Mouse (Mus musculus): ENCODE results near the gene Ofcc1. TPM values are rescaled to one million over a fixed set of nuclear protein-coding genes. Genes with fewer than 3 reads are reported as not detected.

Ofcc1 gene
- polyA plus RNA-seq (2012; rRNA removed) = not detected in 2 replicates

GRCm38 (mm10) chr13:40361288-40361687 is at the start of gene Ofcc1:
Gene Ofcc1 (minus strand): TSS chr13:40361450.
- no peak for TF ChIP-seq CTCF (IDR thresholded peaks at IDR 0.05; ENCODE audit: control insufficient read depth, insufficient read depth, insufficient replicate concordance, low read depth, low read length)
- TF ChIP-seq POLR2A (IDR thresholded peaks at IDR 0.05; ENCODE audit: control insufficient read depth, low read depth, low read length) = no peak
- H3K27ac ChIP-seq (ENCODE audit: control insufficient read depth, insufficient read depth, low read depth, low read length) = no peak within 1 kb of the TSS
- H3K4me3 ChIP-seq (ENCODE audit: control insufficient read depth, low read depth, low read length) = peak within 1 kb of the TSS; percentile 71
- peaks cover 10% of the 10 kb centered on the region; the same call in 1 of the 2 replicates for H3K4me1 ChIP-seq (ENCODE audit: control insufficient read depth, insufficient read depth, low read length)
- no peaks in the 10 kb centered on the region for H3K27me3 ChIP-seq (ENCODE audit: control insufficient read depth, insufficient read depth, low read length)
- no peaks in the 10 kb centered on the region for H3K36me3 ChIP-seq (ENCODE audit: control insufficient read depth, insufficient read depth, low read length)

- Histone ChIP-seq H3K4me1 (ENCODE audit: control insufficient read depth, insufficient read depth, low read length) (no peaks in the 10 kb centered on the region), H3K27me3 (ENCODE audit: control insufficient read depth, insufficient read depth, low read length) (no peaks in the 10 kb centered on the region), H3K36me3 (ENCODE audit: control insufficient read depth, insufficient read depth, low read length) (no peaks in the 10 kb centered on the region), H3K27ac (ENCODE audit: control insufficient read depth, insufficient read depth, low read depth, low read length) (no peak overlapping the region), H3K4me3 (ENCODE audit: control insufficient read depth, low read depth, low read length) (no peak overlapping the region)
- no peak for TF ChIP-seq POLR2A (IDR thresholded peaks at IDR 0.05; ENCODE audit: control insufficient read depth, low read depth, low read length)
- no peak for TF ChIP-seq CTCF (IDR thresholded peaks at IDR 0.05; ENCODE audit: control insufficient read depth, insufficient read depth, insufficient replicate concordance, low read depth, low read length)
These were observed 28.9 kb upstream of the Ofcc1 start for GRCm38 (mm10) chr13:40390120-40390519.

DNA sequence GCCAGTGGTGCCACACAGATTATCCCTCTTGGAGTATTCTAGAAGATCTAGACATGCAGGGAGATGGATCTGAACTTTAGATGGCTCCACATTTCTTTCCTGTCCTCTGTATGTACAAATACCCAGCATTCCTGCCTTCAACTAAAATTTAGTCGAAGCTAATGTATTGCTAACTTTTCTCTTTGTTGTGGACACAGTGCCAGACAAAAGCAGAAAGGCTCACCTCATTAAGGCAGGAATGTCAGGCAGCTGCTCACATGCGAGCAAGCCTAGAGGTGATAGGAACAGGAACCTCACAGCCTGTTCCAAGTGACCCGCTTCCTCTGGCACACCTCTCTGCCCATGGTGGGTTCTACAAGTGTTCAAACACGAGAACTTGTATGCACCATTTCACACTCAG is 26.2 kb upstream of the Ofcc1 start:
- H3K4me1 ChIP-seq (ENCODE audit: control insufficient read depth, insufficient read depth, low read length) = no peaks in the 10 kb centered on the region
- no peak overlapping the region for H3K4me3 ChIP-seq (ENCODE audit: control insufficient read depth, low read depth, low read length)
- no peaks in the 10 kb centered on the region for H3K27me3 ChIP-seq (ENCODE audit: control insufficient read depth, insufficient read depth, low read length)
- no peaks in the 10 kb centered on the region for H3K36me3 ChIP-seq (ENCODE audit: control insufficient read depth, insufficient read depth, low read length)
- no peak overlapping the region for H3K27ac ChIP-seq (ENCODE audit: control insufficient read depth, insufficient read depth, low read depth, low read length)
- TF ChIP-seq CTCF (IDR thresholded peaks at IDR 0.05; ENCODE audit: control insufficient read depth, insufficient read depth, insufficient replicate concordance, low read depth, low read length) (no peak), POLR2A (IDR thresholded peaks at IDR 0.05; ENCODE audit: control insufficient read depth, low read depth, low read length) (no peak)

DNA sequence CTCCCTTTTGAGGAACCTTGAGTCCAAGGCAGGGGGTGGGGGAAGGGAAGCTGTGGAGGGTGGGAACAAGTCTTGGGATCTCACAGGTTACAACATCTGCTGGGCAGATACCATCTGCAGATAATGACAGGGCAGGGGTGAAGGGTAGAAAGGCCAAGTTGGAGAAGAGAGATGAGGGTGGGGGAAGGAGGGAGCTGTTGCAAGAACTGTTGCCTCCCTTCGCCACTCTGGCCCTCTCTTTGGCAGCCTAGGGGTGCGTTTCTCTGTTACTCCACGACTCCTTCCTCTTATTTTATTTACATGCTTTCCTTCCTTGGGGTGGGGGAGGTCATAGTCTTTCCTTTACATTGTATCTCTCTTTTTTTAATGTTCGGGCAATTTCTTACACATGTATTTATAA is 23.7 kb upstream of the Ofcc1 start:
- H3K27ac ChIP-seq (ENCODE audit: control insufficient read depth, insufficient read depth, low read depth, low read length) = no peak overlapping the region
- no peaks in the 10 kb centered on the region for H3K4me1 ChIP-seq (ENCODE audit: control insufficient read depth, insufficient read depth, low read length)
- H3K36me3 ChIP-seq (ENCODE audit: control insufficient read depth, insufficient read depth, low read length) = no peaks in the 10 kb centered on the region
- H3K27me3 ChIP-seq (ENCODE audit: control insufficient read depth, insufficient read depth, low read length) = no peaks in the 10 kb centered on the region
- H3K4me3 ChIP-seq (ENCODE audit: control insufficient read depth, low read depth, low read length) = no peak overlapping the region
- TF ChIP-seq CTCF (IDR thresholded peaks at IDR 0.05; ENCODE audit: control insufficient read depth, insufficient read depth, insufficient replicate concordance, low read depth, low read length) = no peak
- no peak for TF ChIP-seq POLR2A (IDR thresholded peaks at IDR 0.05; ENCODE audit: control insufficient read depth, low read depth, low read length)

DNA sequence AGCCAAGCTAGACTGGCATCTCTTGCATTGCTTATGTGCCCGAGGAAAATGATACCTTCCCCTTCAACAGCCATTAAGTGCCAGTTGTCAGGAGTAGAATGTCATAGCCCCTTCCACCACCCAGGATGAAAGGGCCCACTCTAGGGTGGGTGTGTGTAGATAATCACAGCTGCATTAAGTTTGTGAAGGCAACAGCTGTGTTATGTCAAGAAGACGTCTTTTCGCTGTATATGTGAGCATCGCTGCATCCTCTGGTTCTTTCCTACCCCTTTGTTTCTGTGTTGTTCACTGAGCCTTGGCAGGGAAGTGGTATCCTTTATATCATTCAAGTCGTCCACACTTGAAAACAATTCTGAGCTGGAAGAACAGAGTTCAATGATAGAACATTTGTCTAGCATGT is 15.5 kb upstream of the Ofcc1 start:
- no peak for TF ChIP-seq POLR2A (IDR thresholded peaks at IDR 0.05; ENCODE audit: control insufficient read depth, low read depth, low read length)
- Histone ChIP-seq H3K27ac (ENCODE audit: control insufficient read depth, insufficient read depth, low read depth, low read length) (no peak overlapping the region), H3K27me3 (ENCODE audit: control insufficient read depth, insufficient read depth, low read length) (no peaks in the 10 kb centered on the region), H3K4me1 (ENCODE audit: control insufficient read depth, insufficient read depth, low read length) (no peaks in the 10 kb centered on the region), H3K36me3 (ENCODE audit: control insufficient read depth, insufficient read depth, low read length) (no peaks in the 10 kb centered on the region), H3K4me3 (ENCODE audit: control insufficient read depth, low read depth, low read length) (no peak overlapping the region)

- no peaks in the 10 kb centered on the region for H3K27me3 ChIP-seq (ENCODE audit: control insufficient read depth, insufficient read depth, low read length)
- no peak overlapping the region for H3K4me3 ChIP-seq (ENCODE audit: control insufficient read depth, low read depth, low read length)
- no peaks in the 10 kb centered on the region for H3K4me1 ChIP-seq (ENCODE audit: control insufficient read depth, insufficient read depth, low read length)
- TF ChIP-seq POLR2A (IDR thresholded peaks at IDR 0.05; ENCODE audit: control insufficient read depth, low read depth, low read length) (no peak), CTCF (IDR thresholded peaks at IDR 0.05; ENCODE audit: control insufficient read depth, insufficient read depth, insufficient replicate concordance, low read depth, low read length) (no peak)
- H3K36me3 ChIP-seq (ENCODE audit: control insufficient read depth, insufficient read depth, low read length) = no peaks in the 10 kb centered on the region
- H3K27ac ChIP-seq (ENCODE audit: control insufficient read depth, insufficient read depth, low read depth, low read length) = no peak overlapping the region
These were observed 5.5 kb upstream of the Ofcc1 start for GRCm38 (mm10) chr13:40366762-40367161.

DNA sequence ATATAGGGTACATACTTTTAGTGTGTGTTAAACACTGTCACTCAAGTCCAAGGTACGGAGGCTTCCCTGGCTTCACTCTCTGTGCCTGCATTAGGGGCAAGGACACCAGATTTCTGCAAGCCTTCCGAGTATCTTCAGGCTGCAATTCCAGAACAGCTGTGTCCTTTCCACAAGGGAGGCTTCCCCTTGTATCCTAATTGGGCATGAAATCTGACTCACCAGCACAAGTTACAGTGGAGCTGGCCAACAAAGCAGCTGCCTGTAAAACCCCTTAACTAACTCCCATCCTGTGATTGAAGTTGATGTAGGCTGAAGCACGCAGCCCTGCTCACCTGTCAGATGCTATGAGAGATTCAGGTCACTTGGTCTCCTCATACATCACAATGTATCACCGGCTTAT is 3.6 kb upstream of the Ofcc1 start:
- H3K27me3 ChIP-seq (ENCODE audit: control insufficient read depth, insufficient read depth, low read length) = no peaks in the 10 kb centered on the region
- TF ChIP-seq POLR2A (IDR thresholded peaks at IDR 0.05; ENCODE audit: control insufficient read depth, low read depth, low read length) = no peak
- no peak for TF ChIP-seq CTCF (IDR thresholded peaks at IDR 0.05; ENCODE audit: control insufficient read depth, insufficient read depth, insufficient replicate concordance, low read depth, low read length)
- no peaks in the 10 kb centered on the region for H3K36me3 ChIP-seq (ENCODE audit: control insufficient read depth, insufficient read depth, low read length)
- peaks cover 8% of the 10 kb centered on the region; the same call in 1 of the 2 replicates for H3K4me1 ChIP-seq (ENCODE audit: control insufficient read depth, insufficient read depth, low read length)
- no peak overlapping the region for H3K4me3 ChIP-seq (ENCODE audit: control insufficient read depth, low read depth, low read length)
- no peak overlapping the region for H3K27ac ChIP-seq (ENCODE audit: control insufficient read depth, insufficient read depth, low read depth, low read length)

GRCm38 (mm10) chr13:40360692-40361091 is 558 bp downstream of the Ofcc1 start:
- Histone ChIP-seq H3K36me3 (ENCODE audit: control insufficient read depth, insufficient read depth, low read length) (no peaks in the 10 kb centered on the region), H3K4me3 (ENCODE audit: control insufficient read depth, low read depth, low read length) (peak overlapping the region; percentile 71; the same call in 1 of the 2 replicates), H3K27me3 (ENCODE audit: control insufficient read depth, insufficient read depth, low read length) (no peaks in the 10 kb centered on the region), H3K27ac (ENCODE audit: control insufficient read depth, insufficient read depth, low read depth, low read length) (no peak overlapping the region), H3K4me1 (ENCODE audit: control insufficient read depth, insufficient read depth, low read length) (peaks cover 10% of the 10 kb centered on the region; the same call in 1 of the 2 replicates)
- TF ChIP-seq CTCF (IDR thresholded peaks at IDR 0.05; ENCODE audit: control insufficient read depth, insufficient read depth, insufficient replicate concordance, low read depth, low read length) (no peak), POLR2A (IDR thresholded peaks at IDR 0.05; ENCODE audit: control insufficient read depth, low read depth, low read length) (no peak)

All from testis, adult 2 months (tissue).